Mouse (Mus musculus) liver, adult 2 months (tissue): ENCODE measurements around the gene Syngr3. TPM values are rescaled to one million over a fixed set of nuclear protein-coding genes. Genes with fewer than 3 reads are reported as not detected.

Experiments
- DNase-seq: peaks from one replicate; pipeline ENCODE4 v3.0.0-alpha.2; 2011; ENCODE audit warnings: low read depth, low spot score; ENCODE audit errors: extremely low read depth
- H3K27ac ChIP-seq: fragments of 200-500 bp; replicated peaks from 2 replicates; pipeline ENCODE4 v1.5.1; 2012; ENCODE audit warnings: low read depth, mild to moderate bottlenecking, control low read depth, inconsistent platforms, low read length; ENCODE audit not compliant: insufficient read depth
- H3K27me3 ChIP-seq: fragments of 200-500 bp; 2 replicates; pipeline ENCODE4 v1.6.1; 2012; ENCODE audit warnings: mild to moderate bottlenecking, moderate library complexity, low read length, inconsistent platforms; ENCODE audit not compliant: control insufficient read depth, insufficient read depth
- H3K36me3 ChIP-seq: fragments of 200-500 bp; 2 replicates; pipeline ENCODE4 v1.6.1; 2012; ENCODE audit warnings: low read length, inconsistent platforms; ENCODE audit not compliant: control insufficient read depth, insufficient read depth
- H3K4me1 ChIP-seq: fragments of 200-500 bp; 2 replicates; pipeline ENCODE4 v1.6.1; 2011; ENCODE audit warnings: low read length; ENCODE audit not compliant: control insufficient read depth, insufficient read depth
- H3K4me3 ChIP-seq: fragments of 200-500 bp; 2 replicates; pipeline ENCODE4 v1.5.1; 2011; ENCODE audit warnings: low read depth, mild to moderate bottlenecking, control low read depth, low read length, moderate library complexity; ENCODE audit not compliant: insufficient read depth
- H3K79me2 ChIP-seq: fragments of 200-500 bp; 2 replicates; pipeline ENCODE4 v1.6.1; 2012; ENCODE audit warnings: inconsistent platforms, mild to moderate bottlenecking, low read length, moderate library complexity; ENCODE audit not compliant: control insufficient read depth, insufficient read depth
- H3K9ac ChIP-seq: fragments of 200-500 bp; 2 replicates; pipeline ENCODE4 v1.6.1; 2012; ENCODE audit warnings: low read depth, mild to moderate bottlenecking, control low read depth, inconsistent platforms, low read length
- CTCF ChIP-seq: fragments of 200-500 bp; IDR thresholded peaks from 2 replicates; pipeline ENCODE4 v1.5.1; 2011; ENCODE audit warnings: low read depth, low read length, control low read depth
- POLR2A ChIP-seq: fragments of 200-500 bp; IDR thresholded peaks from 2 replicates; pipeline ENCODE4 v1.6.1; 2011; ENCODE audit warnings: low read length, control low read depth; ENCODE audit not compliant: insufficient read depth; ENCODE audit errors: extremely low read depth
- WGBS: fragments of 180-500 bp; shearing (Covaris S2); methylation state at CpG from one replicate; pipeline ENCODE4 v1.1.7; 2018; 5-methylcytosine and 5-hydroxymethylcytosine counted together
- polyA plus RNA-seq: library from polyadenylated mRNA; depleted of rRNA; stranded (reverse); fragments of >200 nt; gene quantifications from 2 replicates; pipeline ENCODE4 v1.2.3, GENCODE M21; 2012
- total RNA-seq: library from RNA; depleted of rRNA; stranded (reverse); fragments of >200 nt; gene quantifications from 2 replicates; pipeline ENCODE4 v1.2.3, GENCODE M21; 2014

The Syngr3 gene
- total and polyA plus RNA-seq, 2 experiments = 0.09 to 0.10 TPM

GRCm38 (mm10) chr17:24653967-24654710, 35.6 kb downstream of the Syngr3 start:
- Histone ChIP-seq H3K4me3 (no peak overlapping the region), H3K79me2 (peaks cover 7% of the 10 kb centered on the region; the same call in 1 of the 2 replicates), H3K9ac (peak overlapping the region; percentile 29; the same call in 1 of the 2 replicates), H3K27me3 (peaks cover 5% of the 10 kb centered on the region), H3K4me1 (peaks cover 14% of the 10 kb centered on the region), H3K36me3 (no peaks in the 10 kb centered on the region), H3K27ac (no peak overlapping the region; the same call in 1 of the 2 replicates)
- WGBS = 8% methylated on average over 19 of the region's 19 CpGs
- peak; percentile 87 for DNase-seq
- no peak for TF ChIP-seq POLR2A
- TF ChIP-seq CTCF = peak; percentile 96

GRCm38 (mm10) chr17:24651835-24652234, 37.9 kb downstream of the Syngr3 start:
- no peaks in the 10 kb centered on the region for H3K27me3 ChIP-seq

GRCm38 (mm10) chr17:24650766-24651165, 39.0 kb downstream of the Syngr3 start:
- no peak overlapping the region for H3K4me3 ChIP-seq

More at GRCm38 (mm10) chr17:24651835-24652234, 37.9 kb downstream of the Syngr3 start:
- peaks cover 10% of the 10 kb centered on the region; the same call in 1 of the 2 replicates for H3K79me2 ChIP-seq
- DNase-seq = no peak
- TF ChIP-seq POLR2A (no peak), CTCF (no peak)
- no peaks in the 10 kb centered on the region for H3K36me3 ChIP-seq
- no peak overlapping the region for H3K4me3 ChIP-seq
- H3K4me1 ChIP-seq = peaks cover 10% of the 10 kb centered on the region
- no peak overlapping the region for H3K9ac ChIP-seq
- no peak overlapping the region for H3K27ac ChIP-seq
- WGBS = 78% methylated on average over 3 of the region's 3 CpGs

GRCm38 (mm10) chr17:24650070-24650616, 39.6 kb downstream of the Syngr3 start, which contains the start of gene Slc9a3r2:
TSS of gene Slc9a3r2 (minus strand) at chr17:24650327.
- Histone ChIP-seq H3K27me3 (no peaks in the 10 kb centered on the region), H3K79me2 (peaks cover 10% of the 10 kb centered on the region; the same call in 1 of the 2 replicates), H3K27ac (peak within 1 kb of the TSS; percentile 73), H3K9ac (peak within 1 kb of the TSS; percentile 97), H3K4me1 (peaks cover 10% of the 10 kb centered on the region), H3K4me3 (peak within 1 kb of the TSS; percentile 90), H3K36me3 (no peaks in the 10 kb centered on the region)
- TF ChIP-seq POLR2A (peak; percentile 82), CTCF (no peak)
- peak; percentile 56 for DNase-seq
- WGBS = under 1% methylated on average over 41 of the region's 41 CpGs

More at GRCm38 (mm10) chr17:24650766-24651165, 39.0 kb downstream of the Syngr3 start:
- Histone ChIP-seq H3K4me1 (peaks cover 10% of the 10 kb centered on the region), H3K36me3 (no peaks in the 10 kb centered on the region), H3K27ac (peak overlapping the region; percentile 71), H3K27me3 (no peaks in the 10 kb centered on the region), H3K79me2 (peaks cover 10% of the 10 kb centered on the region; the same call in 1 of the 2 replicates), H3K9ac (peak overlapping the region; percentile 80; the same call in 1 of the 2 replicates)
- no peak for TF ChIP-seq CTCF
- no peak for TF ChIP-seq POLR2A
- 12% methylated on average over 4 of the region's 4 CpGs for WGBS
- DNase-seq = peak; percentile 64

GRCm38 (mm10) chr17:24649581-24650069, 40.1 kb downstream of the Syngr3 start:
- H3K36me3 ChIP-seq = no peaks in the 10 kb centered on the region
- no peak for DNase-seq

More at GRCm38 (mm10) chr17:24649581-24650069, 40.1 kb downstream of the Syngr3 start:
- TF ChIP-seq POLR2A (no peak), CTCF (no peak)
- Histone ChIP-seq H3K4me1 (peaks cover 10% of the 10 kb centered on the region), H3K79me2 (peaks cover 10% of the 10 kb centered on the region; the same call in 1 of the 2 replicates), H3K27me3 (no peaks in the 10 kb centered on the region), H3K9ac (peak overlapping the region; percentile 97), H3K4me3 (peak overlapping the region; percentile 90), H3K27ac (peak overlapping the region; percentile 73)
- 2% methylated on average over 35 of the region's 35 CpGs for WGBS
